Mouse (Mus musculus) layer of hippocampus, adult 9-11 months (tissue): ENCODE measurements at regions not wholly inside any gene's neighbourhood (a gene's known extent, or its start where the extent isn't known, plus 50 kb on each side); places are given as distances from the start of the nearest gene placed in this dataset.

Experiments
- DNase-seq: peaks from one replicate; pipeline ENCODE4 v3.0.0; 2022

DNA sequence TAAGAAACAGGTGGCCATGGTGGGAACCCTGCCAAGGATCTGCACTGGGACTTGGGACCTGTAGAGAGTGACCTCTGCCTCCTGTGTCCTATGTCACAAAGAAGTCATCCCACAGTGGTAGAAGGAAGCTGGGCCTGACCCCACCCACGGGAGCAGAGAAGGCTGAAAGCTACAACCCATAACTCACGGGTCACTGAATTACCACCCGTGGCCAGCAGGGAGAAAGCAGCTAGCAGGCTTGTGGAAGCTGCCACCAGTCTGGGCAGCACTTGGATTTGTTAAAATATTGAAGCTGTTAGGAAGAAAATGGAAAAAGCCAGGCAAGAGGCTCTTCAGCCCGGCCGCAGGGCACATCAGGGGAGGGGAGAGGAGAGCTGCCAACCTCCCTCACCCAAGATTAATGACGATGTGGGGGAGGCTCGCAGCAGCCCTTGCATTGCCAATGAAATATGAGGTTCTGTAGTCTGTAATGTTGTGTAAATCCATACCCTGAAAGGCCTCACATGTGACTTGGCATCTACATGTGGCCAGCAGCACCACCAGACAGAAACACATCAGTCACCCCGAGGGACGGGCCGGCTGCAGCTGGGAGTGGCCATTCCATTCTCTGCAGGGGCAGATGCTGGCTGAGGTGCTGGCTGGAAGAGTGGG lies 94.5 kb downstream of the Olfm1 start:
- no peak for DNase-seq

DNA sequence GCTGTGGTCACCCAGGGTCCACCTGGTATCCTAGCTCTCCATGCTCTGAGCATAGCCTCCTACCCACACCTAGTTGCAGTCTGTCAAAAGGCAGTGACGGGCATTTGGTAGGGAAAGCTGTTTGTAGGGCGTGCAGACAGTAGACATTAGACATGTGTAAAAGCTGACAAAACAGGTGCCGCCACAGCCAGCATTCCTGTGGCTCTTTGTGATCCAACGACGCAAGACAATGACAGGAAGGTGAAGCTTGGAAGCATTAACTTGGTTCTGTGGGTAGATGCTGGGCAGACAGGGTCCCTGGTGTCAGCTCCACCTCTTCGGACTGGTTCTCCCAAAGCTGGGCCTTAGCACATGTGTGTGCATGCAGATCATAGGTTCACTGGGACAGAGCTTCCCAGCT lies 96.5 kb downstream of the Olfm1 start:
- no peak for DNase-seq

DNA sequence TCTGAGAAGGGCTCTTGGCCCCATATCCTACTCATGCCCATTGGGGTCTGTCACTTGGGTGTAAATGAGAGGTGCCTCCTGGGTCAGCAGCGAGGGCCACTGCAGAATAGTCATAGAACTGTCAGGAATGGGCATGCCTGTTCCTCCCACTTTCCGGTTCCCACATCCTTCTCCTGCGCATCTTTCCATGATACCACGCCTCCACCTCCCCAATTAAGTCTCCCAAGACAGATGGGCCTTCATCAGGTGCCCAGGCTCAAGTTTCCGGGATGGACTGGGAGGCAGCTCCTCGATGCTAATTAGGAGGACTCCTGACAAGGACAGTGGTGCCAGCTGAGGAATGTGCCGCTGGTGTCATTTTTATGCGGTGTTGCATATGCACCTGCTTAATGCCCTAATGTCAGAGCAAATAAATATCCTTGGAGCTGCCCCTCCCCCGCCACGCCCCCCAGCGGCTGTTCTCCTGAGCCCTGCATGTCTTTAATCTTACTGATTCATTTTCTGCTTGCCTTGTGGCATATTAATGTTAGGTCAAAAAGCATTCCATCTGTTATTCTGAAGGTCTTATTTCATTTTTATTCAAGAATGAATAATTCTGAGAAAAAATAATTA lies 97.2 kb downstream of the Olfm1 start:
- no peak for DNase-seq

GRCm38 (mm10) chr2:28294509-28294908 lies 101.7 kb downstream of the Olfm1 start:
- DNase-seq: no peak

GRCm38 (mm10) chr2:28296183-28296582 lies 103.4 kb downstream of the Olfm1 start:
- DNase-seq: peak; percentile 59

DNA sequence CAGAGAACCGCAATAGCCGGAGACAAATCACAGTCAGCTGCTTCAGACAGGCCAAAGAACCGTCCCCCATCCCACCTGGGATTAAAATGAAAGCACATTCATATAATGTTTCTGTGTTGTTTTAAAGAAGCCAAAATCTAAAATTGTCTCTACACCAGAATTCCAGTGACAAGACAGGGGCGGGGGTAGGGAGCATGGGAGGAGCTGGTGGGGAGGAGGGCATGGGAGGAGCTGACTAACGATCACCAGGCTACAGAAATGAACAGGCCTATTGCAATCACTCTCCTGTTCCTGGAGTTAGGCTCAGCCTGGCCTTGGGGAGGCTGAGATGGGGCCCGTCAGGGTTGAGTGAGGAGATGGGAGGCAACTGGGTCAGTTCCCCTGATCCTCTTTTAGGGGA lies 105.9 kb downstream of the Olfm1 start:
- DNase-seq: no peak

- DNase-seq: no peak
Observed at GRCm38 (mm10) chr2:28299346-28299745, 106.6 kb downstream of the Olfm1 start.

- no peak for DNase-seq
Observed at GRCm38 (mm10) chr2:28301313-28301712, 108.5 kb downstream of the Olfm1 start.

DNA sequence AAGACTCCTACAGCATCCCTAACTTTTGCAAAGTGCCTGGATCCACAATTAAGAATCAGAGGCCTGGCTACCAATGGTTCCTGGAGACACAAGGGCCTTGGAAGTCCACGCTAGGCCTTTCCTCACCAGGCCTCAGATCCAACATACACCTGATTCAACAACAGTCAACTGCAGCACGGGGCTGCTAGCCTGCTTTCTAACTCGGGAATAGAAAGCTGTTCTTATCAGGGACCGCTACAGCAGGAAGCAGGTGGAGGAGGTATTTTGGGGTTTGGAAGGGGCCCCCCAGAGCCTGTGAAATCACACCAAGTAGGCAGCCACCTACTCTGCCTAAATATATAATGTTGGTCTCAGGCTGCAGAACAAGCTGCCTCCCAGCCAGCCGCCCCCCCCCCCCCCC lies 111.1 kb downstream of the Olfm1 start:
- DNase-seq: peak; percentile 69

GRCm38 (mm10) chr2:28304712-28305111 lies 111.9 kb downstream of the Olfm1 start:
- no peak for DNase-seq

GRCm38 (mm10) chr2:28309122-28309521 lies 116.3 kb downstream of the Olfm1 start:
- no peak for DNase-seq

GRCm38 (mm10) chr2:28312212-28312611 lies 119.4 kb downstream of the Olfm1 start:
- DNase-seq: no peak

- no peak for DNase-seq
Observed at GRCm38 (mm10) chr2:28325502-28325901, 121.1 kb upstream of the Ppp1r26 start.

GRCm38 (mm10) chr2:28326056-28326455 lies 120.5 kb upstream of the Ppp1r26 start:
- peak; percentile 51 for DNase-seq

GRCm38 (mm10) chr2:28326682-28327081 lies 119.9 kb upstream of the Ppp1r26 start:
- no peak for DNase-seq

DNA sequence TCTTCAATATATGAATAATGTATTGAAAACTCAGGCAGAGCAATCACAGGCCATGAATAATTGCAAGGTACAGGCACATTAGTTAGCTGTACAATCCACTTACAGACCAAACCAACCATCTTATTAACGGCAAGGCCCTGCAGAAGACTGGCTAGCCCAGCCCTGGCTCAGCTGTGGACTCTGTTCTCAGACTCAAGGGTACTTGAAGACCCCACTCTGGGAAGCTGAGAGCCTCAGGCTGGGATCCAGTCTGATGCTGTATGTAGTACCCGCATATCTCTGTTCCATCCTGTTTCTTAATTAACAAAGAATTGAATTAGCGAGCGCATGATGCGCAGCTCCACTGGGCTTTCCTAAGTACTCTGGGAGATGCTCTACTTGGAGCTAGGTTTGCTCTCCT lies 117.5 kb upstream of the Ppp1r26 start:
- no peak for DNase-seq

GRCm38 (mm10) chr2:28335141-28335789 lies 111.3 kb upstream of the Ppp1r26 start:
- peak; percentile 35 for DNase-seq

GRCm38 (mm10) chr2:28335810-28336209 lies 110.8 kb upstream of the Ppp1r26 start:
- DNase-seq: no peak

DNA sequence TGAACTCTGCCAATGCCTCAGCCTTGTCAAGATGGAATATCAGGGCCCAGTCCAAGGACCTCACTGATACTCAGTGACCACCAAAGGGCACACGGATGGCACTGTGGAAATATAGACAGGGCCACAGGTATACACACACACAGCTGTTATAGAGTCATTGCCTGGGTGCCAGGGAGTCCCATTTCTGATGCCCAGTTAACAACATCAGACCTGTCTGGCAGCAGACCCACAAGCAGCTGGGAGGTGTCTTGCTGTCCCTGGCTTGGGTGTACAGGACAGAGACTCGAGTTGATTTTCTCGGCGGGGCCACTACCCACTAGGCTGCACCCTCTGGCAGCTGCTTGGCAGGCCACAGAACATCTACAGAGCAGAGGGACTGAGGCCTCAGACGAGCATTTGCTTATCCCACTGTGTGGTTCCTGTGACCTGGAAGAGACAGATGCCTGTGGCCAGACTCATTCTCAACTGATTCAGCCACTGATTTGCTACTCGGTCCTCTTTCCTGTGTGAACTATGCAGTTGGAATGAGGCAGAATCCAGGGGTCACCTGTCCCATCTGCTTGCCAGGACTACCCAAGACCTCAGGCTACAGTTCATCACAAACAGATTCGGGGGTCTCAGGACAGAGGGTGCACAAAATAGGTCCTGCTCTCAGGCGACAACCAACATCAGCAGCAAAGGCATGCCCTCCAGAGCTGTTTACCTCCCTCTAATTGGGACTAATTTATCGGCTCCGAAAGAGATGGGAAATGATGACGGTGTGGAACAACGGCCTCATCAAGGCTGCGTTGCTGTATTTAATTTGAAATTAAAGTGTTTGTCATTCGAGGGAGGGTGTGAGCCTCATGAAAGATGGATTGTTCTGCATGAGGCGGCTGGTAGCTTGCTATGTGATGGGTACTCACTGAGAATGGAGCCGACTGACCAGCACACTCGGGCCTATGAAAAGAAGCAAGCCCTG lies 110.0 kb upstream of the Ppp1r26 start:
- no peak for DNase-seq

DNA sequence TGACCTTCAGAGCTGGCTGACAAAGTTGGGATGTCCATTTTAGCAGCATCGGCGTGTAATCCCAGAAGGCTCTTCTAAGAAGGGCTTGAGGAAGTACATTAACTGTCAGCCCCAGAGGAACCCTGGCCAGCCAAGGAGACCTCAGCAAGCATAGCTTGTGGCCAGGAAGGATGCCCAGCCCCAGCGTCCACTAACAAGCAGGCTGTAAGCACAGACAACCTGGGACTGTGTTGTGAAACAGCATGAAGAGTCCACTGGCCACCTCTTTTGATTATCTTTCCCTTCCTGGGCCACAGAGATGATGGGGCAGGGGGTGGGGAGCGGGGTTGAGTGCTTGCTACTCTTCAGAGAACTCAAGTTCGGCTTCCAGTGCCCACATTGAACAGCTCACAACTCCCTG lies 109.0 kb upstream of the Ppp1r26 start:
- no peak for DNase-seq

GRCm38 (mm10) chr2:28341304-28341703 lies 105.3 kb upstream of the Ppp1r26 start:
- DNase-seq: no peak

DNA sequence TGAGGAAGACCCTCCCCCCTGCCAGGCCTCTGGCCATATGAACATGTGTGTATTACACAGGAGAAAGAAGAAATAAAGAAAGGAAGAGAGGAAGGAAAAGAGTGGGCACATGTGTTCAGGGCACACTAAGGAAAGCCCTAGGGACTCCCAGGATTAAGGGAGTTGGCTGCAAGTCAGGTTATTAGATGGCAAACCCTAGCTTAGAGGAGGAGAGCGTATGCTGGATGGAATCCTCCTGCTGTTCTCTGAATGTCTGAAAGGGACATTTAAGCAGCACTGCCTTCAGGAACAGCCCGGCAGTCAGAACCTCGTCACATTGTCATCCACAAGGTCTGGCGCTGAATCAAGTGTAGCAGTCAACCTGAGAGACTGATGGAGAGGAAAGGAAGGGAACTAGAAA lies 98.1 kb upstream of the Ppp1r26 start:
- no peak for DNase-seq

DNA sequence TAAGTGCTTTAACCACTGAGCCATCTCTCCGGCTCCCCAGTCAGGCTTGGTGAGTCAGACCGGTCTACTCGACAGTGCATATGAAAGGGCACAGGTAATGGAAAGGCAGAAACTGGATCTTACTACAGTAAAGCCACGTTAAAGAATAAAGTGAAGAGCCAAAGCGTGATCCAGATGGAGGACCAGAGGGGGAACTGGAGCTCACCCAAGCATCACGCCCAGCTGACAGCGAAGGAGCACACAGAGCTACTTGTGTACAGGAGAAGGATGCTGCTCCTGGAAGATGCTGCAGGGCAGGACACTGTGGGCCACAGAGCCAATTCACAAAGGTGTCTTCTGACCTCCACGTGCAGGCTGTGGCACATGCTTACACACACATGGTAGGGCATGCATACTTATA lies 96.7 kb upstream of the Ppp1r26 start:
- no peak for DNase-seq
